ENCODE assay signal across 7 mouse cellular contexts in genomic region chr10:80047041-80047565, GRCm38 (mm10). TPM values are rescaled to one million over a fixed set of nuclear protein-coding genes. Genes with fewer than 3 reads are reported as not detected.
A peak's percentile ranks its signal among the peaks of the same experiment; 100 is the strongest.
DNase-seq lines count a peak whose midpoint lies in the region; ATAC-seq and TF ChIP-seq lines count a peak whose summit lies in the region.

Gpx4 (plus strand) TSS chr10:80047166.

- peak within 1 kb of the TSS; percentile 88 for H3K27ac ChIP-seq in ES-E14 (ENCODE audit: insufficient read depth, low read depth, low read length, poor library complexity, severe bottlenecking)
- no peak within 1 kb of the TSS for H3K27ac ChIP-seq in forebrain, embryonic 13.5 days
- H3K27ac ChIP-seq in hindbrain, embryonic 11.5 days (ENCODE audit: low read depth, low read length) = peak within 1 kb of the TSS; percentile 71
- no peak within 1 kb of the TSS; the same call in 1 of the 2 replicates for H3K27ac ChIP-seq in limb, embryonic 13.5 days
- H3K27ac ChIP-seq in stomach, embryonic 14.5 days (ENCODE audit: low read length) = no peak within 1 kb of the TSS

- ATAC-seq in CD4-positive, CD25-positive, alpha-beta regulatory T cell, adult 4 months = no peak
- no peak for ATAC-seq in forebrain, embryonic 13.5 days
- no peak for ATAC-seq in hindbrain, embryonic 11.5 days (ENCODE audit: low FRiP score)
- ATAC-seq in limb, embryonic 13.5 days (ENCODE audit: low FRiP score, low read depth) = no peak
- no peak for ATAC-seq in stomach, embryonic 14.5 days (ENCODE audit: insufficient number of reproducible peaks, insufficient read depth, low FRiP score, low read depth)

- in situ Hi-C loops in ES-E14 (cut with MboI; ENCODE audit: low sequenced_read_pairs in 2 of 2, unreplicated experiment in 2 of 2) = no loop called here

- no peaks in the 10 kb centered on the region for H3K27me3 ChIP-seq in forebrain, embryonic 13.5 days
- no peaks in the 10 kb centered on the region for H3K27me3 ChIP-seq in hindbrain, embryonic 11.5 days (ENCODE audit: control insufficient read depth, insufficient read depth, low read length)
- H3K27me3 ChIP-seq in limb, embryonic 13.5 days = no peaks in the 10 kb centered on the region
- no peaks in the 10 kb centered on the region for H3K27me3 ChIP-seq in stomach, embryonic 14.5 days (ENCODE audit: control insufficient read depth, insufficient read depth, low read length)

- H3K36me3 ChIP-seq in ES-E14 (ENCODE audit: control insufficient read depth, insufficient read depth, low read length, poor library complexity, severe bottlenecking) = no peaks in the 10 kb centered on the region
- no peaks in the 10 kb centered on the region for H3K36me3 ChIP-seq in forebrain, embryonic 13.5 days (ENCODE audit: poor library complexity, severe bottlenecking)
- no peaks in the 10 kb centered on the region for H3K36me3 ChIP-seq in hindbrain, embryonic 11.5 days (ENCODE audit: control insufficient read depth, insufficient read depth, low read length)
- no peaks in the 10 kb centered on the region for H3K36me3 ChIP-seq in limb, embryonic 13.5 days
- H3K36me3 ChIP-seq in stomach, embryonic 14.5 days (ENCODE audit: control insufficient read depth, insufficient read depth, low read length) = no peaks in the 10 kb centered on the region

- H3K4me3 ChIP-seq in ES-E14 (ENCODE audit: insufficient read depth in 1 of 2, low read depth in 1 of 2, low read length in 2 of 2, poor library complexity in 1 of 2, severe bottlenecking in 1 of 2) = peak within 1 kb of the TSS; percentile 34 to 37
- H3K4me3 ChIP-seq in forebrain, embryonic 13.5 days = no peak within 1 kb of the TSS
- H3K4me3 ChIP-seq in hindbrain, embryonic 11.5 days (ENCODE audit: low read depth, low read length) = no peak within 1 kb of the TSS
- no peak within 1 kb of the TSS for H3K4me3 ChIP-seq in limb, embryonic 13.5 days
- no peak within 1 kb of the TSS for H3K4me3 ChIP-seq in stomach, embryonic 14.5 days (ENCODE audit: low read depth, low read length)

- no peak within 1 kb of the TSS for H3K4me2 ChIP-seq in forebrain, embryonic 13.5 days
- no peak within 1 kb of the TSS for H3K4me2 ChIP-seq in hindbrain, embryonic 11.5 days (replicated peaks; ENCODE audit: low read depth, low read length)
- no peak within 1 kb of the TSS for H3K4me2 ChIP-seq in limb, embryonic 13.5 days (replicated peaks)
- no peak within 1 kb of the TSS for H3K4me2 ChIP-seq in stomach, embryonic 14.5 days (replicated peaks; ENCODE audit: low read depth, low read length)

- peaks cover 16 to 30% of the 10 kb centered on the region in 2 experiments for H3K4me1 ChIP-seq in ES-E14 (ENCODE audit: control insufficient read depth in 2 of 2, insufficient read depth in 2 of 2, low read length in 2 of 2, poor library complexity in 1 of 2)
- H3K4me1 ChIP-seq in forebrain, embryonic 13.5 days = peaks cover 19% of the 10 kb centered on the region
- H3K4me1 ChIP-seq in hindbrain, embryonic 11.5 days (replicated peaks; ENCODE audit: control insufficient read depth, insufficient read depth, low read length) = peaks cover 7% of the 10 kb centered on the region; the same call in 1 of the 2 replicates
- H3K4me1 ChIP-seq in limb, embryonic 13.5 days = peaks cover 18% of the 10 kb centered on the region
- peaks cover 13% of the 10 kb centered on the region; the same call in 1 of the 2 replicates for H3K4me1 ChIP-seq in stomach, embryonic 14.5 days (ENCODE audit: control insufficient read depth, insufficient read depth, low read length)

- WGBS in forebrain, embryonic 13.5 days = 50% methylated on average over 9 of the region's 9 CpGs
- 47% methylated on average over 7 of the region's 9 CpGs for WGBS in hindbrain, embryonic 11.5 days
- WGBS in limb, embryonic 13.5 days = 40% methylated on average over 9 of the region's 9 CpGs
- WGBS in stomach, embryonic 14.5 days = 60% methylated on average over 9 of the region's 9 CpGs

- DNase-seq in ES-E14 (ENCODE audit: low read depth, low spot score) = no peak
- no peak for DNase-seq in hindbrain, embryonic 11.5 days (ENCODE audit: low spot score)
- no peak for DNase-seq in MN1 (ENCODE audit: low spot score)

- no peaks in the 10 kb centered on the region for H3K9me3 ChIP-seq in ES-E14 (ENCODE audit: control insufficient read depth, insufficient read depth, low read depth, low read length)
- H3K9me3 ChIP-seq in forebrain, embryonic 13.5 days (replicated peaks) = no peaks in the 10 kb centered on the region
- no peaks in the 10 kb centered on the region for H3K9me3 ChIP-seq in hindbrain, embryonic 11.5 days (ENCODE audit: control insufficient read depth, low read length)
- no peaks in the 10 kb centered on the region for H3K9me3 ChIP-seq in limb, embryonic 13.5 days
- no peaks in the 10 kb centered on the region for H3K9me3 ChIP-seq in stomach, embryonic 14.5 days (ENCODE audit: control insufficient read depth, low read depth, low read length)

- H3K9ac ChIP-seq in ES-E14 (ENCODE audit: insufficient read depth, low read depth, low read length, poor library complexity, severe bottlenecking) = peak within 1 kb of the TSS; percentile 29
- H3K9ac ChIP-seq in forebrain, embryonic 13.5 days = peak within 1 kb of the TSS; percentile 51
- H3K9ac ChIP-seq in hindbrain, embryonic 11.5 days (ENCODE audit: low read depth, low read length) = peak within 1 kb of the TSS; percentile 11; the same call in 1 of the 2 replicates
- H3K9ac ChIP-seq in limb, embryonic 13.5 days = peak within 1 kb of the TSS; percentile 46
- no peak within 1 kb of the TSS for H3K9ac ChIP-seq in stomach, embryonic 14.5 days (replicated peaks; ENCODE audit: low read depth, low read length)

TF ChIP-seq in ES-E14, 5 proteins besides CTCF, POLR2A, EP300 and RAD21:
- TF ChIP-seq CHD2 (IDR thresholded peaks at IDR 0.05; ENCODE audit: low read depth, low read length) = no peak
- TF ChIP-seq HCFC1 (IDR thresholded peaks at IDR 0.05; ENCODE audit: borderline replicate concordance, insufficient read depth, low read length) = no peak
- TF ChIP-seq ZNF384 (IDR thresholded peaks at IDR 0.05; ENCODE audit: low read depth, low read length) = no peak
- no peak for TF ChIP-seq MAFK (IDR thresholded peaks at IDR 0.05; ENCODE audit: insufficient read depth, low read depth, low read length)
- TF ChIP-seq ZC3H11A (IDR thresholded peaks at IDR 0.05; ENCODE audit: borderline replicate concordance, low read depth, low read length) = no peak

RNA-seq across cellular contexts. Expression of gene Gpx4, which starts in this region (rescaled TPM):
- 100 to 1,000 TPM; 450 to 480 TPM for polyA plus RNA-seq in CD4-positive, CD25-positive, alpha-beta regulatory T cell, adult 4 months (2017; shearing (Covaris generic))
- total RNA-seq in ES-E14 (2012; rRNA removed) = 1,456 and 1,919 TPM in 2 replicates
- polyA plus RNA-seq in forebrain, embryonic 13.5 days (2015; fragmentation: Nextera tagmentation; extraction: Ambion mirVana) = 487 and 489 TPM in 2 replicates
- 543 and 552 TPM in 2 replicates for polyA plus RNA-seq in hindbrain, embryonic 11.5 days (2014; fragmentation: Nextera tagmentation; extraction: Ambion mirVana)
- 462 and 477 TPM in 2 replicates for polyA plus RNA-seq in limb, embryonic 13.5 days (2015; fragmentation: Nextera tagmentation; extraction: Ambion mirVana)
- 434 and 466 TPM in 2 replicates for polyA plus RNA-seq in stomach, embryonic 14.5 days (2014; fragmentation: Nextera tagmentation; extraction: Ambion mirVana)

Comparison
In these comparisons a context has a peak if more than half of its experiments do, and no peak if none do; other contexts are left out.
1. H3K27ac ChIP-seq: peak in ES-E14 (single experiment) and hindbrain, embryonic 11.5 days (single experiment); none in forebrain, embryonic 13.5 days (single experiment), limb, embryonic 13.5 days (single experiment) and stomach, embryonic 14.5 days (single experiment).
2. H3K4me3 ChIP-seq: peak in ES-E14 (2 of 2); none in forebrain, embryonic 13.5 days (single experiment), hindbrain, embryonic 11.5 days (single experiment), limb, embryonic 13.5 days (single experiment) and stomach, embryonic 14.5 days (single experiment).